Mouse (Mus musculus) limb, embryonic 14.5 days (tissue): ENCODE measurements around the gene Smo. TPM values are rescaled to one million over a fixed set of nuclear protein-coding genes. Genes with fewer than 3 reads are reported as not detected.

Experiments
- ATAC-seq: fragments of 200-750 bp; cut with Nextera tagmentation; 2 replicates; pipeline ENCODE4 v1.8.0; 2017; ENCODE audit warnings: low read depth, moderate number of reproducible peaks, moderate TSS enrichment; ENCODE audit not compliant: low FRiP score
- DNase-seq: peaks from one replicate; pipeline ENCODE4 v3.0.0-alpha.2; 2015; ENCODE audit warnings: low spot score
- H3K27ac ChIP-seq: fragments of 300-500 bp; sonication (generic); replicated peaks from 2 replicates; pipeline ENCODE4 v1.5.1; 2014; ENCODE audit warnings: low read depth, mild to moderate bottlenecking, low read length, moderate library complexity, mixed read lengths
- H3K27me3 ChIP-seq: fragments of 300-500 bp; sonication (generic); 2 replicates; pipeline ENCODE4 v1.6.1; 2014; ENCODE audit warnings: low read length, mixed read lengths; ENCODE audit not compliant: control insufficient read depth, insufficient read depth
- H3K36me3 ChIP-seq: fragments of 300-500 bp; sonication (generic); 2 replicates; pipeline ENCODE4 v1.6.1; 2014; ENCODE audit warnings: mild to moderate bottlenecking, low read length, moderate library complexity, mixed read lengths; ENCODE audit not compliant: control insufficient read depth, insufficient read depth
- H3K4me1 ChIP-seq: fragments of 300-500 bp; sonication (generic); 2 replicates; pipeline ENCODE4 v1.6.1; 2014; ENCODE audit warnings: antibody characterized with exemption, low read length, mixed read lengths; ENCODE audit not compliant: control insufficient read depth, insufficient read depth
- H3K4me2 ChIP-seq: fragments of 300-500 bp; sonication (generic); replicated peaks from 2 replicates; pipeline ENCODE4 v1.6.1; 2014; ENCODE audit warnings: low read depth, mild to moderate bottlenecking, low read length, moderate library complexity; ENCODE audit not compliant: severe bottlenecking
- H3K4me3 ChIP-seq: fragments of 300-500 bp; sonication (generic); replicated peaks from 2 replicates; pipeline ENCODE4 v1.5.1; 2014; ENCODE audit warnings: low read length
- H3K9ac ChIP-seq: fragments of 300-500 bp; sonication (generic); 2 replicates; pipeline ENCODE4 v1.6.1; 2014; ENCODE audit warnings: mild to moderate bottlenecking, low read depth, low read length, moderate library complexity; ENCODE audit not compliant: severe bottlenecking
- H3K9me3 ChIP-seq: fragments of 300-500 bp; sonication (generic); 2 replicates; pipeline ENCODE4 v1.6.1; 2016; ENCODE audit warnings: low read length; ENCODE audit not compliant: control insufficient read depth
- POLR2A ChIP-seq: fragments of 200-500 bp; IDR thresholded peaks from 2 replicates; pipeline ENCODE4 v1.8.0; 2012; ENCODE audit warnings: inconsistent platforms, mild to moderate bottlenecking, moderate library complexity, borderline replicate concordance; ENCODE audit not compliant: insufficient read depth, insufficient read length; ENCODE audit errors: extremely low read depth
- WGBS: fragments of 180-500 bp; shearing (Covaris S2); extraction: QIAGEN DNeasy Blood & Tissue Kit; methylation state at CpG from one replicate; pipeline ENCODE4 v1.1.7; 2014; 5-methylcytosine and 5-hydroxymethylcytosine counted together
- polyA plus RNA-seq, 2 experiments: library from polyadenylated mRNA; depleted of rRNA in 1 of 2; stranded (reverse) in 1 of 2; unstranded in 1 of 2; fragments of >200 nt; fragmentation: Nextera tagmentation in 1 of 2; extraction: Ambion mirVana in 1 of 2; gene quantifications; 2 replicates each; pipeline versions ENCODE4 v1.2.1 to v1.2.3; 2012 to 2014

The Smo gene
- polyA plus RNA-seq, 2 experiments, result 58.1 to 104 TPM

DNA sequence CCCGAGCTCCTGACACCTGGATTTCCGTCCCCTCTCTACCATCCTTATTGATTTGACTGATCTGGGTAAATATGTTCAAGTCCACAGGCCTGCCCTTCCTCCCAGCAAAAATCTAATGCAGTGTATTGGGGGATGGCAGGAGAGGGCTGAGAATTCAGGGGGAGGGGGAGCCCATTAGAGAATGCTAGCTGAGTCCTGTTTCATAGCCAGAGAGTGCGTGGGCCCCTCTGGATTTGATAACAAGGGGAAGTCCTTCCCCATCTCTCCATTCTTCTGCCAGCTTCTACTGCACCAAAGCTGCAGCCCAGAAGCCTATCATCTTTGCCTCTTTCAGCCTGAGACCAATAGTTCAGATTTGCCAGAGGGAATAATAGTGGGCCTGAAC is 40.0 kb upstream of the Smo start:
- no peak overlapping the region for H3K4me2 ChIP-seq
- peaks cover 4% of the 10 kb centered on the region; the same call in 1 of the 2 replicates for H3K4me1 ChIP-seq
- no peaks in the 10 kb centered on the region for H3K9me3 ChIP-seq
- no peak for TF ChIP-seq POLR2A
- H3K4me3 ChIP-seq, result no peak overlapping the region
- WGBS, result 63% methylated on average over 3 of the region's 3 CpGs
- DNase-seq, result no peak
- H3K36me3 ChIP-seq, result no peaks in the 10 kb centered on the region
- no peak overlapping the region for H3K27ac ChIP-seq
- no peak for ATAC-seq
- no peak overlapping the region for H3K9ac ChIP-seq
- H3K27me3 ChIP-seq, result peaks cover 16% of the 10 kb centered on the region; the same call in 1 of the 2 replicates

DNA sequence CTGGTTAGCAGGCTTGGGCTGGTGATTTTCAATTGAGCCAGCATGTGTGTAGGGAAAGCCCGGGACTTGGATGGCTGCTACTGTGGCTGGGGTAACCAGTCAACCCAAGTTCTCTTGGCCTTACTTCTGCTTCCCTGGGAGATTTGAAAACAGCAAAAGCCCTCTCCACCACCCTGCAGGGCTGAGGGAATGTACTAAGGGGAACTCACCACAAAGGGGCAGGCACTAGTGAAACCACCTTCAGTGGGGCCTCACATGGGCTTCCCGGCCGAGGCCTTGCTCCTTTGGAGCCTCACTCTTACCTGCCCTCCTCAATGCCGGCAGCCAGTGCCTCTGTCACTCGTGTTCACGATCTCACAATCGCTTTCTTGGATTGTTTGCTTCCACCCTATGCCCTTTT is 39.3 kb upstream of the Smo start:
- no peak for TF ChIP-seq POLR2A
- Histone ChIP-seq H3K4me2 (no peak overlapping the region), H3K4me3 (no peak overlapping the region), H3K27ac (no peak overlapping the region), H3K9me3 (no peaks in the 10 kb centered on the region), H3K36me3 (no peaks in the 10 kb centered on the region), H3K27me3 (peaks cover 16% of the 10 kb centered on the region; the same call in 1 of the 2 replicates), H3K9ac (no peak overlapping the region), H3K4me1 (peaks cover 4% of the 10 kb centered on the region; the same call in 1 of the 2 replicates)
- ATAC-seq, result no peak
- WGBS, result 78% methylated on average over 7 of the region's 7 CpGs
- no peak for DNase-seq

DNA sequence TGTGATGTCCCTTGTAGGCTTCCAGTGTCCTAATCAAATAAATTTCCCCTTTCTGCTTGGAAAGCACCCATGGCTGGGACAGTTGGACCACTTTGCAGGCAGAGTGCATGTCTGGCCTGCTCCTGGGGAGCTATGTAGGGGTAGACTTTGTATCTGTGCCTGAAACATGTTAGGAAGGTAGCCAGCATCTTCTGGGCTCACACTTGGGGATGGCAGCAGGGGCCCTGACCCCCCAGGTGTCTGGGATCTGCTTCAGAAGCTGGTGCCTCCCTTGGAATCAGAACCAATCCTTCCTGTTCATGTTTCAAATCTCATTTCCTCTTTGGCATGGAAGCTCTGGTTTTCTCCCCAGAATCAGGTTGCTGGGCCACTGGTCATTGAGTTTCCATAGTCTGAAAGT is 38.2 kb upstream of the Smo start:
- no peak for DNase-seq
- Histone ChIP-seq H3K27me3 (peaks cover 16% of the 10 kb centered on the region; the same call in 1 of the 2 replicates), H3K27ac (no peak overlapping the region), H3K9ac (no peak overlapping the region), H3K9me3 (no peaks in the 10 kb centered on the region), H3K4me1 (peaks cover 4% of the 10 kb centered on the region; the same call in 1 of the 2 replicates), H3K4me3 (no peak overlapping the region), H3K4me2 (no peak overlapping the region), H3K36me3 (no peaks in the 10 kb centered on the region)
- no peak for TF ChIP-seq POLR2A
- ATAC-seq, result no peak

DNA sequence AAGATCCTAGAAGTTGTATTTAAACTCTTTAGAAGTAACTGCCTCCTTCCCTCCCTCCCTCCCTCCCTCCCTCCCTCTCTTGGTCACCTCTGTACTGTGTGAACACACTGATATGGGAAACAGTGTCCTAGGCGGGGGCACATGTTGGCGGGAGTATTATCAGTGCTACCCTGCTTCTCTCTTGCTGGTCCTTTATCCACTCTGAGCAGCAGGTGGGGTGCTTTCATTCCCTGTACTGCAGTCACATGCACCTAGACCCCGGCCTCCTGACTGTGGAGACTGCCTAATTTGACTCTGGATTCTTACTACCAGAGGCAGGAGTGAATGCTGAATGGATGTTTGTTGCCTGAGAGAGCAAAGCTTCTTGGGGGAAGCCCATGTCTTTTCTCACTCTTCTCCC is 37.8 kb upstream of the Smo start:
- WGBS, result 47% methylated on average over 3 of the region's 3 CpGs
- TF ChIP-seq POLR2A, result no peak
- H3K27ac ChIP-seq, result no peak overlapping the region
- DNase-seq (no peak), ATAC-seq (no peak)
- no peaks in the 10 kb centered on the region for H3K36me3 ChIP-seq
- H3K4me2 ChIP-seq, result no peak overlapping the region
- H3K9me3 ChIP-seq, result no peaks in the 10 kb centered on the region
- H3K4me1 ChIP-seq, result peaks cover 4% of the 10 kb centered on the region; the same call in 1 of the 2 replicates
- no peak overlapping the region for H3K9ac ChIP-seq
- H3K4me3 ChIP-seq, result no peak overlapping the region
- peaks cover 16% of the 10 kb centered on the region; the same call in 1 of the 2 replicates for H3K27me3 ChIP-seq

DNA sequence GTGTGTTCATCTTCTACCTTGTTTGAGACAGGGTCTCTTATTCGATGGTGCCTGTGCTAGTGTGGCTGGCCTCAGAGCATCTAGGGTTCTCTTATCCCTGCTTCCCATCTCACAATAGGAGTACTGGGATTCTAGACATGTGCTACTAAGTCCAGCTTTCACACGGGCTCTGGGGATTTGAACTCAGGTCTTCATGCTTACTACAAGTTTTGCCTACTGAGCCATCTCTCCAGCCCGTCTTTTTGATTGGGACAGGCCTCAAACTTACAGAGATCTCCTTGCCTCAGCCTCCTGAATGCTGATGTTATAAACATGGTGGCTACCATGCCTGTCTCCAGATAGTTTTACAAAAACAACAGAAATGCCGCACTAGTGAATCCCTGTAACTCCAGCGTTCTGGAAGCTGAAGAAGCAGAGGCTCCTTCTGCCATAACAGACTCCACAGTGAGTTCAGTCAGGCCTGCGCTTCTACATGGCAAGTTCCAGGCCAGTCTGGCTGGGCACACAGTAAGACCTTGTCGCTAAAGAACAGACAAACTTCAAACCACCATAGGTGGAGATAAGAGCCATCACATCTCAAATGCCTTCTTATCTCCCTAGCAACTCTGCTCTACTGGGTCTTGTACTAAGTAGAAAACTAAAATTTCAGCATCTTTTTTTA is 36.1 kb upstream of the Smo start:
- Histone ChIP-seq H3K4me3 (no peak overlapping the region), H3K36me3 (no peaks in the 10 kb centered on the region)
- 88% methylated on average over 7 of the region's 7 CpGs for WGBS

More for the DNA sequence above, 36.1 kb upstream of the Smo start:
- Histone ChIP-seq H3K27me3 (0 out of 2 replicates have a peak, but pooled peaks cover 10% of the 10 kb centered on the region), H3K27ac (no peak overlapping the region), H3K4me1 (peaks cover 4% of the 10 kb centered on the region; the same call in 1 of the 2 replicates), H3K9ac (no peak overlapping the region), H3K9me3 (no peaks in the 10 kb centered on the region), H3K4me2 (no peak overlapping the region)
- ATAC-seq, result no peak
- DNase-seq, result no peak
- TF ChIP-seq POLR2A, result no peak
